Comparison of ENCODE assay signal across 8 mouse cellular contexts in genomic region chr7:79786295-79786694, GRCm38 (mm10). TPM values are rescaled to one million over a fixed set of nuclear protein-coding genes. Genes with fewer than 3 reads are reported as not detected.
A peak's percentile ranks its signal among the peaks of the same experiment; 100 is the strongest.
DNase-seq lines count a peak whose midpoint lies in the region; ATAC-seq and TF ChIP-seq lines count a peak whose summit lies in the region.

No protein-coding gene starts in this region.

- H3K36me3 ChIP-seq in heart, embryonic 12.5 days, result no peaks in the 10 kb centered on the region
- H3K36me3 ChIP-seq in kidney, postnatal 0 days (ENCODE audit: insufficient read depth, low read length), result no peaks in the 10 kb centered on the region
- H3K36me3 ChIP-seq in liver, embryonic 13.5 days, result no peaks in the 10 kb centered on the region
- no peaks in the 10 kb centered on the region for H3K36me3 ChIP-seq in neural tube, embryonic 12.5 days

- H3K4me1 ChIP-seq in heart, embryonic 12.5 days (replicated peaks), result peaks cover 7% of the 10 kb centered on the region
- H3K4me1 ChIP-seq in kidney, postnatal 0 days (replicated peaks; ENCODE audit: insufficient read depth, low read length), result no peaks in the 10 kb centered on the region
- 0 out of 2 replicates have a peak, but pooled peaks cover 10% of the 10 kb centered on the region for H3K4me1 ChIP-seq in liver, embryonic 13.5 days (replicated peaks)
- no peaks in the 10 kb centered on the region for H3K4me1 ChIP-seq in neural tube, embryonic 12.5 days

- DNase-seq in B cell, adult 2 months, result peak; percentile 61 to 64
- peak; percentile 75 for DNase-seq in adrenal gland, adult 2 months
- peak; percentile 51 for DNase-seq in embryo, embryonic 9.5 days (ENCODE audit: extremely low spot score)
- peak; percentile 85 for DNase-seq in kidney, postnatal 0 days (ENCODE audit: low spot score)
- DNase-seq in liver, embryonic 13.5 days, result peak; percentile 23
- DNase-seq in testis, postnatal 10 days (ENCODE audit: low spot score), result peak; percentile 87

- H3K9ac ChIP-seq in heart, embryonic 12.5 days, result no peak overlapping the region
- H3K9ac ChIP-seq in kidney, postnatal 0 days (ENCODE audit: low read depth, low read length), result no peak overlapping the region
- H3K9ac ChIP-seq in liver, embryonic 13.5 days, result no peak overlapping the region
- H3K9ac ChIP-seq in neural tube, embryonic 12.5 days, result no peak overlapping the region

- peak; percentile 16; the same call in 1 of the 2 replicates for ATAC-seq in heart, embryonic 12.5 days (ENCODE audit: insufficient number of reproducible peaks, low FRiP score)
- ATAC-seq in kidney, postnatal 0 days (replicated peaks; ENCODE audit: low FRiP score, low read depth), result peak; percentile 62
- 0 out of 2 replicates have a peak, but pooled peaks have one; percentile 12 for ATAC-seq in liver, embryonic 13.5 days (ENCODE audit: low read depth)
- peak; percentile 17; the same call in 1 of the 2 replicates for ATAC-seq in neural tube, embryonic 12.5 days (ENCODE audit: low FRiP score, low read depth)

- H3K27ac ChIP-seq in heart, embryonic 12.5 days (ENCODE audit: poor library complexity, severe bottlenecking), result no peak overlapping the region
- no peak overlapping the region for H3K27ac ChIP-seq in kidney, postnatal 0 days
- H3K27ac ChIP-seq in liver, embryonic 13.5 days, result no peak overlapping the region
- H3K27ac ChIP-seq in neural tube, embryonic 12.5 days, result no peak overlapping the region

- H3K4me3 ChIP-seq in heart, embryonic 12.5 days, result no peak overlapping the region
- no peak overlapping the region for H3K4me3 ChIP-seq in kidney, postnatal 0 days (replicated peaks; ENCODE audit: low read depth, low read length)
- no peak overlapping the region for H3K4me3 ChIP-seq in liver, embryonic 13.5 days (replicated peaks)
- H3K4me3 ChIP-seq in neural tube, embryonic 12.5 days, result no peak overlapping the region

- no peak overlapping the region for H3K4me2 ChIP-seq in heart, embryonic 12.5 days
- H3K4me2 ChIP-seq in kidney, postnatal 0 days (ENCODE audit: low read length), result no peak overlapping the region
- H3K4me2 ChIP-seq in liver, embryonic 13.5 days, result no peak overlapping the region
- no peak overlapping the region for H3K4me2 ChIP-seq in neural tube, embryonic 12.5 days (replicated peaks)

- H3K27me3 ChIP-seq in heart, embryonic 12.5 days (replicated peaks), result peaks cover 34% of the 10 kb centered on the region
- H3K27me3 ChIP-seq in kidney, postnatal 0 days (ENCODE audit: insufficient read depth, low read length), result 0 out of 2 replicates have a peak, but pooled peaks cover 5% of the 10 kb centered on the region
- H3K27me3 ChIP-seq in liver, embryonic 13.5 days, result peaks cover 29% of the 10 kb centered on the region
- peaks cover 5% of the 10 kb centered on the region for H3K27me3 ChIP-seq in neural tube, embryonic 12.5 days (replicated peaks)

- no peaks in the 10 kb centered on the region for H3K9me3 ChIP-seq in heart, embryonic 12.5 days (replicated peaks)
- H3K9me3 ChIP-seq in kidney, postnatal 0 days (replicated peaks; ENCODE audit: low read length), result no peaks in the 10 kb centered on the region
- H3K9me3 ChIP-seq in liver, embryonic 13.5 days (replicated peaks), result no peaks in the 10 kb centered on the region
- H3K9me3 ChIP-seq in neural tube, embryonic 12.5 days, result no peaks in the 10 kb centered on the region

- TF ChIP-seq CTCF in kidney, postnatal 0 days (IDR thresholded peaks at IDR 0.05; ENCODE audit: low read depth), result peak; percentile 75

- 18% methylated on average over 6 of the region's 6 CpGs for WGBS in heart, embryonic 12.5 days
- WGBS in kidney, postnatal 0 days, result 16% methylated on average over 6 of the region's 6 CpGs
- 22% methylated on average over 6 of the region's 6 CpGs for WGBS in liver, embryonic 13.5 days (ENCODE audit: insufficient replicate concordance)
- 24% methylated on average over 6 of the region's 6 CpGs for WGBS in neural tube, embryonic 12.5 days

RNA-seq across cellular contexts. Expression of gene Mesp1, which starts 7.3 kb away (rescaled TPM):
- total RNA-seq in adrenal gland, adult 2 months (2021), result not detected
- polyA plus RNA-seq in adrenal gland, adult 2 months (2012; rRNA removed), result 0.48 TPM in 1 of 2 replicates, not detected in the other
- polyA plus RNA-seq in heart, embryonic 12.5 days (2016; fragmentation: Nextera tagmentation; extraction: Ambion mirVana), result not detected in 2 replicates
- 0.09 TPM in 1 of 2 replicates, not detected in the other for polyA plus RNA-seq in kidney, postnatal 0 days (2015; fragmentation: Nextera tagmentation; extraction: Ambion mirVana)
- polyA plus RNA-seq in liver, embryonic 13.5 days (2015; fragmentation: Nextera tagmentation; extraction: Ambion mirVana), result not detected in 2 replicates
- not detected in 2 replicates for polyA plus RNA-seq in neural tube, embryonic 12.5 days (2016; fragmentation: Nextera tagmentation; extraction: Ambion mirVana)

RNA-seq across cellular contexts. Expression of gene Mesp2, which starts 24.2 kb away (rescaled TPM):
- total RNA-seq in adrenal gland, adult 2 months (2021), result under 1 TPM; 0.43 to 0.93 TPM
- polyA plus RNA-seq in adrenal gland, adult 2 months (2012; rRNA removed), result 0.88 and 0.95 TPM in 2 replicates
- polyA plus RNA-seq in heart, embryonic 12.5 days (2016; fragmentation: Nextera tagmentation; extraction: Ambion mirVana), result 0.17 and 0.37 TPM in 2 replicates
- polyA plus RNA-seq in kidney, postnatal 0 days (2015; fragmentation: Nextera tagmentation; extraction: Ambion mirVana), result 0.45 and 0.48 TPM in 2 replicates
- 0.08 and 0.09 TPM in 2 replicates for polyA plus RNA-seq in liver, embryonic 13.5 days (2015; fragmentation: Nextera tagmentation; extraction: Ambion mirVana)
- 0.44 and 0.52 TPM in 2 replicates for polyA plus RNA-seq in neural tube, embryonic 12.5 days (2016; fragmentation: Nextera tagmentation; extraction: Ambion mirVana)

RNA-seq across cellular contexts. Expression of gene Wdr93, which starts 43.3 kb away (rescaled TPM):
- total RNA-seq in adrenal gland, adult 2 months (2021), result 1 to 10 TPM; 1.5 to 1.6 TPM
- 1.5 and 1.8 TPM in 2 replicates for polyA plus RNA-seq in adrenal gland, adult 2 months (2012; rRNA removed)
- polyA plus RNA-seq in heart, embryonic 12.5 days (2016; fragmentation: Nextera tagmentation; extraction: Ambion mirVana), result 4.4 and 4.9 TPM in 2 replicates
- polyA plus RNA-seq in kidney, postnatal 0 days (2015; fragmentation: Nextera tagmentation; extraction: Ambion mirVana), result 0.26 and 0.41 TPM in 2 replicates
- 0.08 and 0.12 TPM in 2 replicates for polyA plus RNA-seq in liver, embryonic 13.5 days (2015; fragmentation: Nextera tagmentation; extraction: Ambion mirVana)
- 0.17 and 0.38 TPM in 2 replicates for polyA plus RNA-seq in neural tube, embryonic 12.5 days (2016; fragmentation: Nextera tagmentation; extraction: Ambion mirVana)

RNA-seq across cellular contexts. Expression of gene Pex11a, which starts 43.4 kb away (rescaled TPM):
- total RNA-seq in adrenal gland, adult 2 months (2021), result 10 to 100 TPM; 53.4 to 53.7 TPM
- polyA plus RNA-seq in adrenal gland, adult 2 months (2012; rRNA removed), result 34.9 and 39.7 TPM in 2 replicates
- polyA plus RNA-seq in heart, embryonic 12.5 days (2016; fragmentation: Nextera tagmentation; extraction: Ambion mirVana), result 7.5 and 7.7 TPM in 2 replicates
- polyA plus RNA-seq in kidney, postnatal 0 days (2015; fragmentation: Nextera tagmentation; extraction: Ambion mirVana), result 21.2 and 22.0 TPM in 2 replicates
- polyA plus RNA-seq in liver, embryonic 13.5 days (2015; fragmentation: Nextera tagmentation; extraction: Ambion mirVana), result 1.6 and 1.9 TPM in 2 replicates
- 9.8 and 11.5 TPM in 2 replicates for polyA plus RNA-seq in neural tube, embryonic 12.5 days (2016; fragmentation: Nextera tagmentation; extraction: Ambion mirVana)

RNA-seq across cellular contexts. Expression of gene Plin1, which starts 53.6 kb away (rescaled TPM):
- total RNA-seq in adrenal gland, adult 2 months (2021), result 100 to 1,000 TPM; 564 to 869 TPM
- polyA plus RNA-seq in adrenal gland, adult 2 months (2012; rRNA removed), result 554 and 930 TPM in 2 replicates
- not detected in 2 replicates for polyA plus RNA-seq in heart, embryonic 12.5 days (2016; fragmentation: Nextera tagmentation; extraction: Ambion mirVana)
- 0.19 and 0.61 TPM in 2 replicates for polyA plus RNA-seq in kidney, postnatal 0 days (2015; fragmentation: Nextera tagmentation; extraction: Ambion mirVana)
- polyA plus RNA-seq in liver, embryonic 13.5 days (2015; fragmentation: Nextera tagmentation; extraction: Ambion mirVana), result not detected in 2 replicates
- polyA plus RNA-seq in neural tube, embryonic 12.5 days (2016; fragmentation: Nextera tagmentation; extraction: Ambion mirVana), result not detected in 2 replicates

Comparison
In these comparisons a context has a peak if more than half of its experiments do, and no peak if none do; other contexts are left out.
1. DNase-seq: peak in every context shown above with its lines; median percentile 87 in testis, postnatal 10 days; 85 in kidney, postnatal 0 days; 75 in adrenal gland, adult 2 months; 62 in B cell, adult 2 months; 51 in embryo, embryonic 9.5 days; 23 in liver, embryonic 13.5 days.
2. ATAC-seq: peak in every context shown above with its lines; median percentile 62 in kidney, postnatal 0 days; 17 in neural tube, embryonic 12.5 days; 16 in heart, embryonic 12.5 days; 12 in liver, embryonic 13.5 days.